Mouse (Mus musculus): Measurements from ENCODE around the gene Enah. TPM values are rescaled to one million over a fixed set of nuclear protein-coding genes. Genes with fewer than 3 reads are reported as not detected.

The Enah gene
- total and polyA plus RNA-seq, 2 experiments: 0.06 to 0.74 TPM

DNA sequence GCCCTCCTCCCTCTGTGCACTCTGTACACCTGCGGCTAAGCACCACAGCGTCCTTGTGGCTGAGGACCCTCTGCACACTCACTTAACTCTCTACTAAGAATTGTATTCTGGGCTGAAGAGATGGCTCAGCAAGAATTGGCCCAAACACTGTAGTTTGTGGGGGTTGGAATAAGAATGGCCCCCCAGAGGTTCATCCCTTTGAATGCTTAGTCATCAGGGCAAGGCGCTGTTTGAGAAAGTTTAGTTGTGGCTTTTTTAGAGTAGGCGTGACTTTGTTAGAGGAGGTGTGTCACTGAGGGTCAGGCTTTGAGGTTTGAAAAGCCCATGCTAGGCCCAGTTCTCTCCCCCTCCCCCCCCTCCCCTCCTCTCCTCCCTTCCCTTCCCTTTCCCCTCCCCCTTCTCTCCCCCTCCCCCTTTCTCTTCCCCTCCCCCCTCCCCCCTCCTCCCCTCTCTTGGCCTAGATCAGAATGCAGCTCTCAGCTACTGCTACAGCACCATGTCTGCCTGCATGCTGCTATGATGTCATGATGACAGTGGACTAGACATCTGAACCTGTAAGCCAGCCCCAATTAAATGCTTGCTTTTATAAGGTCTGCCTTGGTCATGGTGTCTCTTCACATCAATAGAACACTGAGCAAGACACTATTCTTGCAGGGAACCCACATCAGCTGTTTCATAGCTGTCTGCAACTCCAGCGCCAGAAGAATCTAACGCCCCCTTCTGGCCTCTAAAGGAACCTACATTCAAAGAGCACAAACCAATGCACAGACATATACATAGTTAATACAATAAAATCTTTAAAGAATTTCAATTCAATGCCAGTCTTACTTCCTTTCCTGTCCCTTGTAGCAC is 153.1 kb downstream of the Enah start:
- WGBS: 90% methylated on average over 6 of the region's 6 CpGs
- TF ChIP-seq POLR2A (IDR thresholded peaks at IDR 0.05; ENCODE audit: extremely low read depth, insufficient read depth, low read length) (no peak), CTCF (IDR thresholded peaks at IDR 0.05; ENCODE audit: low read depth, low read length) (no peak)
- no peak overlapping the region for H3K27ac ChIP-seq (replicated peaks; ENCODE audit: insufficient read depth, low read depth, low read length)
- H3K9ac ChIP-seq (ENCODE audit: low read depth, low read length): no peak overlapping the region
- H3K4me3 ChIP-seq (ENCODE audit: insufficient read depth, low read depth, low read length): no peak overlapping the region
- H3K4me1 ChIP-seq (ENCODE audit: control insufficient read depth, insufficient read depth, low read length): no peaks in the 10 kb centered on the region
- no peaks in the 10 kb centered on the region for H3K36me3 ChIP-seq (ENCODE audit: control insufficient read depth, insufficient read depth, low read length)
- no peak for DNase-seq (ENCODE audit: extremely low read depth, low read depth, low spot score)
- H3K79me2 ChIP-seq (ENCODE audit: control insufficient read depth, insufficient read depth, low read length): no peaks in the 10 kb centered on the region
- H3K27me3 ChIP-seq (ENCODE audit: control insufficient read depth, insufficient read depth, low read length): no peaks in the 10 kb centered on the region

GRCm38 (mm10) chr1:181865863-181866216 is 153.9 kb downstream of the Enah start:
- Histone ChIP-seq H3K79me2 (ENCODE audit: control insufficient read depth, insufficient read depth, low read length) (no peaks in the 10 kb centered on the region), H3K4me1 (ENCODE audit: control insufficient read depth, insufficient read depth, low read length) (no peaks in the 10 kb centered on the region), H3K27me3 (ENCODE audit: control insufficient read depth, insufficient read depth, low read length) (no peaks in the 10 kb centered on the region), H3K27ac (replicated peaks; ENCODE audit: insufficient read depth, low read depth, low read length) (no peak overlapping the region), H3K36me3 (ENCODE audit: control insufficient read depth, insufficient read depth, low read length) (no peaks in the 10 kb centered on the region), H3K9ac (ENCODE audit: low read depth, low read length) (no peak overlapping the region), H3K4me3 (ENCODE audit: insufficient read depth, low read depth, low read length) (no peak overlapping the region)
- WGBS: 82% methylated on average over 5 of the region's 5 CpGs
- no peak for DNase-seq (ENCODE audit: extremely low read depth, low read depth, low spot score)
- TF ChIP-seq POLR2A (IDR thresholded peaks at IDR 0.05; ENCODE audit: extremely low read depth, insufficient read depth, low read length) (no peak), CTCF (IDR thresholded peaks at IDR 0.05; ENCODE audit: low read depth, low read length) (no peak)

DNA sequence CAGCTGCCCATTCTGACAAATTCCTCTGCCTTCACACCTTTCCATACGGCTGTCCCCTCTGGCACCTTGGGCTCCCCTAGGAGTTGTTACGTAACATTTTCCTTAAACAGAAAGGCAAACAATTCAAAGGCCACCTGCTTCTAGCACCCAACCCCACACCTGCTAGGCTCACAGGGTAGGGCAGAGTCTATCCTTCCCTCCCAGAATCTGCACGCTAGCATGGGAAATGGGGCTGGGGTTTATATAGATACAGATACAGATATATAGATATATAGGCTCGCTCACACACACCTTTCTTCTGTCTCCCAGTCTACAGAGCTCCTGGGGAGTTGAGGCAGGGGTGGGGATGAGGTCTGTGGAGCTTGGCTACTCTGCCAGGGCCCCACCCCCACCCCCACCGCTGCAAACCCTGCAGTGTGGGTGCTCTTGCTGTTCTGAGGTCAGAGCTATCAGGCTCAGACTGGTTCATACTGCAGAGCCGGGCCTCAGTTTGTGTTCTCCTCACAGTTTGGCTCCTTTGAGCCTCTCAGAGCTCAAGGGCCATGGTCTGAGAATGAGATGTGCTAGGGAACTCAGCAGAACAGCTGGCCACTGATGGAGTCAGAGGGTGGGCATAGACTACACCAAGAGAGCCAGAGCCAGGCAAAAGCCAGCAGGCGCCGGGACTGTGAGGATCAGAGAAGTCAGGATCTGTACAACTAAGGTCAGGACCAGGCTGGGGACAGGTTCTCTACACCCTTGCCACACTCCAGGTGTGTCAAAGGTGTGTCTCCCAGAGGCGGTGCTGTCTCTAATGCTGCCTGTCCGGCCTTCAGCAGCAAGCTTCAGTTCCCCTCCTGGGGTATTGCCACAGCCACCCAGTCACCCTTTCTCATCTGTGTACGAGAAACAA is 154.6 kb downstream of the Enah start:
- DNase-seq (ENCODE audit: extremely low read depth, low read depth, low spot score): no peak
- 78% methylated on average over 11 of the region's 11 CpGs for WGBS
- Histone ChIP-seq H3K4me1 (ENCODE audit: control insufficient read depth, insufficient read depth, low read length) (no peaks in the 10 kb centered on the region), H3K9ac (ENCODE audit: low read depth, low read length) (no peak overlapping the region), H3K4me3 (ENCODE audit: insufficient read depth, low read depth, low read length) (no peak overlapping the region), H3K79me2 (ENCODE audit: control insufficient read depth, insufficient read depth, low read length) (no peaks in the 10 kb centered on the region), H3K27ac (replicated peaks; ENCODE audit: insufficient read depth, low read depth, low read length) (no peak overlapping the region), H3K27me3 (ENCODE audit: control insufficient read depth, insufficient read depth, low read length) (no peaks in the 10 kb centered on the region), H3K36me3 (ENCODE audit: control insufficient read depth, insufficient read depth, low read length) (no peaks in the 10 kb centered on the region)
- TF ChIP-seq POLR2A (IDR thresholded peaks at IDR 0.05; ENCODE audit: extremely low read depth, insufficient read depth, low read length): no peak
- no peak for TF ChIP-seq CTCF (IDR thresholded peaks at IDR 0.05; ENCODE audit: low read depth, low read length)

DNA sequence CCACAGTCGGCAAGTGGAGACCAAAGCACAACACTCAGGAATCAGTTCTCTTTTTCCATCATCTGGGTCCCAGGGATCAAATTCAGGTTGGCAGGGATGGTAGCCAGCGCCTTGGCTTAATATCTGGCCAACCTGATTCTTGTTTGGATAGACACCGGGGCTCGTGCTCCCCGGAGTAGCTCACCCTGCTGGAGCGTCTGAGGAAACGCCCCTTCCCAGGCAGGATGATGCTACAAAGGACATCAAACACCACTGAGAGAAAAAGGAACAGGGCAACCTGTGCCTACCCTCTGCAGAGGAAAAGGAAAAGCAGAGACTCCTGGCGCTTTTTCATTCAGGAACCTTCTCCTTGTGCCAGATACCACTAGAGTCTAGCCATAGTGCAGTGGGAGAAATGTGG is 156.4 kb downstream of the Enah start:
- WGBS: 55% methylated on average over 8 of the region's 8 CpGs
- no peak overlapping the region for H3K4me3 ChIP-seq (ENCODE audit: insufficient read depth, low read depth, low read length)
- no peaks in the 10 kb centered on the region for H3K36me3 ChIP-seq (ENCODE audit: control insufficient read depth, insufficient read depth, low read length)
- no peak overlapping the region for H3K27ac ChIP-seq (replicated peaks; ENCODE audit: insufficient read depth, low read depth, low read length)
- no peaks in the 10 kb centered on the region for H3K27me3 ChIP-seq (ENCODE audit: control insufficient read depth, insufficient read depth, low read length)
- H3K79me2 ChIP-seq (ENCODE audit: control insufficient read depth, insufficient read depth, low read length): no peaks in the 10 kb centered on the region
- no peak for DNase-seq (ENCODE audit: extremely low read depth, low read depth, low spot score)
- no peaks in the 10 kb centered on the region for H3K4me1 ChIP-seq (ENCODE audit: control insufficient read depth, insufficient read depth, low read length)
- TF ChIP-seq CTCF (IDR thresholded peaks at IDR 0.05; ENCODE audit: low read depth, low read length) (no peak), POLR2A (IDR thresholded peaks at IDR 0.05; ENCODE audit: extremely low read depth, insufficient read depth, low read length) (no peak)
- no peak overlapping the region for H3K9ac ChIP-seq (ENCODE audit: low read depth, low read length)

GRCm38 (mm10) chr1:181862676-181863374 is 157.0 kb downstream of the Enah start:
- H3K79me2 ChIP-seq (ENCODE audit: control insufficient read depth, insufficient read depth, low read length): no peaks in the 10 kb centered on the region
- 58% methylated on average over 16 of the region's 16 CpGs for WGBS
- no peak overlapping the region for H3K4me3 ChIP-seq (ENCODE audit: insufficient read depth, low read depth, low read length)
- no peak for DNase-seq (ENCODE audit: extremely low read depth, low read depth, low spot score)
- no peaks in the 10 kb centered on the region for H3K27me3 ChIP-seq (ENCODE audit: control insufficient read depth, insufficient read depth, low read length)
- no peak for TF ChIP-seq CTCF (IDR thresholded peaks at IDR 0.05; ENCODE audit: low read depth, low read length)
- TF ChIP-seq POLR2A (IDR thresholded peaks at IDR 0.05; ENCODE audit: extremely low read depth, insufficient read depth, low read length): no peak
- H3K4me1 ChIP-seq (ENCODE audit: control insufficient read depth, insufficient read depth, low read length): no peaks in the 10 kb centered on the region
- H3K27ac ChIP-seq (replicated peaks; ENCODE audit: insufficient read depth, low read depth, low read length): no peak overlapping the region
- H3K36me3 ChIP-seq (ENCODE audit: control insufficient read depth, insufficient read depth, low read length): no peaks in the 10 kb centered on the region
- no peak overlapping the region for H3K9ac ChIP-seq (ENCODE audit: low read depth, low read length)
